Mouse (Mus musculus): Measurements from ENCODE around the gene Lrrc29.

DNA sequence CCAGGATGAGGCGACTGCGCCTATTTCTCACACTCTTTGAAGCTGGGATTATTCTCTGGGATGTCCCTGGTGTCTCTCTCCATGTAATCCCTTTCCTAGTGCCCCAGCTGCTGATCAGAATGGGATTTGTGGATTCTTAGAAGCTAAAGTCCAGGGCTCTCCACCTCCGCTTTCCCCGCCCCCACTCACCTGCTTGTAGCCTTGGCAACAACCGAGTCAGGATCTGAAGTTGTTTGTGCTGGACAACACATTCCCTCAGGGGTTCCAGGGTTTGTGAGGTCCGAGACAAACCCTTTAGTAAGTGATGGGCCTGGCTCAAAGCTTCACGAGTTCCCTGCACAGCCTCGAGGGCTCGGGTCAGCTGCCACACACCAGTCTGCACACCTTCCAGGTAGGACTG lies 31.3 kb downstream of the Lrrc29 start:
- no peak for TF ChIP-seq CTCF (IDR thresholded peaks at IDR 0.05; ENCODE audit: control insufficient read depth, insufficient read depth, insufficient replicate concordance, low read depth, low read length)
- no peak for TF ChIP-seq POLR2A (IDR thresholded peaks at IDR 0.05; ENCODE audit: control insufficient read depth, low read depth, low read length)

All from testis, adult 2 months (tissue).